Mouse (Mus musculus) layer of hippocampus, postnatal 14 days (tissue): ENCODE results near the gene U2af1. TPM values are rescaled to one million over a fixed set of nuclear protein-coding genes. Genes with fewer than 3 reads are reported as not detected.

ENCODE experiments used
- DNase-seq, 2 experiments: peaks; one replicate each; pipeline ENCODE4 v3.0.0; 2021 to 2022; ENCODE audit warnings: low spot score in 2 of 2, mixed read lengths in 1 of 2
- total RNA-seq, 2 experiments: library from RNA; stranded (reverse); gene quantifications; 2 replicates each; pipeline ENCODE4 v1.2.3; 2021

U2af1 gene
- total RNA-seq, 2 experiments from 2014 or later = 112 to 130 TPM

DNA sequence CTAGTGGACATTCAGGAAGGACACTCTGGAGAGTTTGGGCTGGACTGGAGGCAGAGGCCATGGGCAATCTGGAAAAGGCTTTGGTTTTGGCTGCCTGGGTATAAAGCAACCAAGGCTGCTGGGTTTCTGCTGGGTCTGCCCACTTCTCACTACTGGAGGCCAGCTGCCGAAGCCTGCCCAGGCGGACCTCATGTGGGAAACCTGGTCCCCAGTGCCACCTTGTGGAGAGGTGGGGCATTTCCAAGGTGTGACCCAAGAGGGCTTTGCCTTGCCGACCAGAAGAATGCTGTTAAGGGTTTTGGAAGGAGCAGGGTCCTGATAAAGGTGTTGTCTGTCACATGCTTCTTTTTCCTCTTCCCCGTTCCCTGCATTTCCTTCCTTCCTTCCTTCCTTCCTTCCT lies 6.1 kb upstream of the U2af1 start:
- peak; percentile 74 to 81 for DNase-seq

DNA sequence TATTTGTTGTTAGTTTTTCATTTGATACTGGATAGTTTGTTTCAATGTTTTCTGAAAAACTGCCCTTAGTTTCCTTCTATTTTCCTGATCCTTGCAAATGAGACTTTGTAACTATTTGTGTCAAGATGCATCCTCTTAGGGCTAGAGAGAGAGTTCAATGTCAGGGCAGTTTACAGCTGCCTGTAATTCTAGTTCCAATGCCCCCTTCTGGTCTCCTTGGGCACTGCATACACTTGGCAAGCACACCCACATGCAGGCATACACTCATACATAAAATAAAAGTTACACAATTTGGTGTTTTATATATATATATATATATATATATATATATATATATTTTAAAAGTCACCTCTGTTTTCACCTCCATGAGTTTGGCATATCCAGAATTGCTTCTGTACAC lies 4.2 kb upstream of the U2af1 start:
- DNase-seq = no peak

DNA sequence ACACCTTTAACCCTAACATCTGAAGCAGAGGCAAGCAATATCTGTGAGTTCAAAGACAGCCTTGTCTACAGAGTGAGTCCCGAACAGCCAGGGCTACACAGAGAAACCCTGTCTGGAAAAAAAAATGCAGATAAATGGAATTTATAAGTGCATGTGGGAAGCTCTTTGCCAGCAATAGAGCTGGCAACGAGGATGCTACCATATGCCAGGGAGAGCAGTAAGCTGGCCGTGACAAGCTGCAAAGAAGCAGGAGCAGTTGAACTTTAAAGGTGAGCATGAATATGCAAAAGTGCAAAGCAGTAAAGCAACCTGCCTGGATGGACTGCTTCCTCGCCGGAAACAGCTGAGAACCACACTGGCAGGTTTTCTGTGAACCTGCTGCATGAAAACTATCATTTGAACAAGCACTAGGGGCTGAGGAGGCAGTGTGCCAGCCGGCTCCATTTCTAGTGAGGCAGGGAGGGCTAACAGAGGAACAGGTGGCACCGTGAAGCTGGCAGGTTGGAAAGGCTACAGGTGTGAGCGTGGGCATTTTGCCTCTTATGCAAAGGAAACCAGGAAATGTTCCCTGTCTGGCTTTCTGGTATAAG lies 2.1 kb upstream of the U2af1 start:
- peak; percentile 79 to 84 for DNase-seq

DNA sequence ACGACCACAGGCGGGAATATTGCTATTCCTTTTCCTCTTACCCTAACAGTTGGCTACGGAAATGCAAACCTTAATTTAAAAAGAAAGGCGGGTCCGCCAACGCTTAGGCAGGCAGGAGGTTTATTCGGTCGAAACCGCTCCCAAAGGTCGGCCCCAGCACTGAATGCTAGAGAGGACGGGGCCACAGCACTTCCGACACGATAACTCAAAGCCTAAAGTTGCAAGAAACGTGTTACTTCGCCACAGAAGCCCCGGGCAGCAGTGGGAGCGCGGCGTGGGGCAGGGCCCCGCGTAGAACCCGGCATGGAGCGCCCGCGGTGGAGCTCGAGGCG lies 590 bp downstream of the U2af1 start:
- DNase-seq = no peak

DNA sequence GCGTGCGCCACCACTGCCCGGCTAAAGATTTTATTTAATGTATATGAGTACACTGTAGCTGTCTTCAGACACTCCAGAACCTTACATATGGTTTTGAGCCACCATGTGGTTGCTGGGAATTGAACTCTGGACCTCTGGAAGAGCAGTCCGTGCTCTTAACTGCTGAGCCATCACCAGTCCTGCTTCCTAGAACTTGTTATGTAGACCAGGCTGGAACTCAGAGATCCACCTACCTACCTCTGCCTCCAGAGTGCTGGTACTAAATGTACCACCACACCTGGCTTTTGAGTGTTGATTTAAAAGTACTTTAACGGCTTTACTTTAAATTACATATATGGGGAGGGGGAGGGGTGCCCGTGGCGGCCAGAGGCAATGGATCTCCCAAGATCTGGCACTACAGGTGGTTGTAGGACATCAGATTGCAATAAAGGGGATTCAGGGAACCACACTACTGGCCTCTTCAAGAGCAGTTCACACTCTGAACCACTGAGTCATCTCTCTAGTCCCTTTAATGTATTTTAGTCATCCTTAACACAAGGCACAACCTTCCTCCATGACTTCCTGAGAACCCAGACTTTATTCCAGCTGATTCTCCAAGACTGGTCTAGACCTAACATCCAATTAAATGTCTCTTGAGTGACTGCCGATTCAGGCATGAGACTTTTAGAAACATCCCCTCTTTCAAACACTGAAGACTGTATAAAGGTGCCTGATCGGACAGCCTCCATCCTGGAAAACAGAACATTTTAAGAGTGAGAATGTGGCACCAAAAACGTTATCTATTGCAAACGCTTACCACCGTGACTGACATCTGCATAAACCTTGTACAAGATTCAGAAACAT lies 1.3 kb downstream of the U2af1 start:
- DNase-seq = no peak

DNA sequence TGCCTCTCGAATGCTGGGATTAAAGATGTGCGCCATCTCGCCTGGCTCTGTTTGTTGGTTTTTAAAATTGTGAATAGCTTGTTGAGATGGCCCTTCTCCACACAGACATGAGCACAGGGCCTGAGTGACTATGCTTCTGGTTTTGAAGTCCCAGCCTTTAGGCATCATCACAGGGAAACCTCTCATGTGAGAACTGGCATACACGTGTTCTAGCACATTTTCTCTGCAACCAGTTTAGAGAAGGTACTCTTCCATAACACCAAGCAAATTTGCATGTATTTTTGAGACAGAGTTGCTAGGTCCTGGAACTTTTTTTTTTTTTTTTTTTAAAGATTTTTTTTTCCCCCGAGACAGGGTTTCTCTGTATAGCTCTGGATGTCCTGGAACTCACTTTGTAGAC lies 2.0 kb downstream of the U2af1 start:
- no peak for DNase-seq

DNA sequence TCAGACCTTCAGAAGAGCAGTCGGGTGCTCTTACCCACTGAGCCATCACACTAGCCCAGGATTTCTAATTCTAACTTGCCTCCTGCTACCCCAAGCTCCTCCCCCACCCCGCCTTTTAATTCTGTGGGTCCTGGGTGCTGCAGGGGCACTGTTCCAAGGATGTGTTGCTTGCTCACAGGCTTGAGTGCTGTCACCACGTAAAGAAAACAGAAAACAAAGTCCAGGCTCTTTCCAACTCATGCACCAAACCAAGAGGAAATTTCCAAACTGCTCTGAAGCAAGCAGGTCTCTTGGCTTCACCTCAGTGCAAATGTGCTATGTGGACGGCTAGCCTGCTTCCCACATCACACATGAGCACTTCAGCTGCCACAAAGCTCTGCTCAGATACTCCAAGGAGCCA lies 3.3 kb downstream of the U2af1 start:
- DNase-seq = no peak

DNA sequence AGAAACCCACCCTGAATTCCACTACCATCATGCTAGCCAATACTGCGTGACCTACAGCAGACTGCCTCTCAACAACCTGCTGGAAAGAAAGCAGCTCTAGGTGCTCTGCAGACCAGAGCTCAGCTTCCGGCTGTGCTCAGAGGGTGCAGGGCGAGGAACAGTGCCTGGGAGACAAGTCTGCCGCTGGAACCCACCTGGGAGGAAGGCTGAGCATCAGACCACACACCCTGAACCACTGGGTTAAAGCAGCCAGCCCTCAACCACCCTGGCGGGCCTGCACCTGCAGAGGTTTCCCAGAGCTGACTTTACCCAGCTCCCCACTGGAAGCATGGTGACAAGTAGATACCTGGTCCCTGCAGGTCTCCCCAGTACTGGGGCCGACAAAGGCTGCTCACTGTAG lies 5.4 kb downstream of the U2af1 start:
- DNase-seq = no peak

DNA sequence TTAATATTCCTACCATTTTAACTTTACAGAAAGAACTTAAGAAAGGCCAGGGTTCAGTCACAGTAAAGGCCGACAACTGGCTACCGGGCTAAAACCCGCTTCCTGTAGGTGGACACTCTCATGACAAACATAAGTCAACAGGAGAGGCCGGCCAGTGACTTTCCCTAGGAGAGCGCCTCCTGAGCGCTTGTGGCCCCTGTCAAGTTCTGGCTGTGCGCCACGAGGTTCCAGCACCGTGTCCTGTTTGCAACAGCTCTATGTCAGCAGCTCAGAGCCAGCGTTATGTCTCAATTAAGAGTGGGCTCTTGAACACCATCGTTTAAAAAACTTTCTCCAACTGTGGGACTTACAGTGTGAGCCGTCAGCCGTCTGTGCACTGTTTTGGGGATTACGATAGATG lies 6.5 kb downstream of the U2af1 start:
- no peak for DNase-seq

DNA sequence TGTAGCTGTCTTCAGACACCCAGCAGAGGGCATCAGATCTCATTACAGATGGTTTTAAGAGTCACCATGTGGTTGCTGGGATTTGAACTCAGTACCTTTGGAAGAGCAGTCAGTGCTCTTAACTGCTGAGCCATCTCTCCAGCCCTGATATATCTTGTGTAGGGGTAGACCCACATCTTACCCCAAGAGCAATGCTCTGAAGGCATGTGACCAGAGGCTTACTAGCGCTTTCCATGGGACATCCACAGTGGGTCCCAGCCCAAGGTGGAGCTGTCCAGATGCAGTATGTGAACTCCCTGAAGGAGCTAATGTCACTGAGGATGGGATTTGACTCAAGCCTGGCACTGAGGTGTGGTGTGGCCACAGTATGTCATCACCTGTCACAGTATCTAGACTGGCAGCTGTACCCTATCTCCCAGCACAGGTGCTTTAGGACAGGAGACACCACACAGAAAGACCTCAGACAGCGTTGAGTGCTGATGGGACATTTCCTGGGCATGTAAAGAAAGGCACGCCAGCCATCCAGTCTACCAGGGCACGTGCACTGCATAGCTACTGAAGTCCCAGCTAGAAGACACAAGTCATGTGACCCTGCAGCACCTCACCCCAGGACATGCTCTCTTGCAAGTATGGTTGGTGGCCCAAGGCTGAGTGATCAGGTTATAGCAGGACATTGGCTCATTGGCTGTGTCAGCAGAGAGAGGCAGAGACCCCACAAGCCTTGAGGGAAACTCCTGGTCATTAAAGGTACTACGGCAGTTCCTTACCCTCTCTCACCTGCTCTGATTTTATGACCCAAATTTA lies 12.3 kb downstream of the U2af1 start:
- no peak for DNase-seq

DNA sequence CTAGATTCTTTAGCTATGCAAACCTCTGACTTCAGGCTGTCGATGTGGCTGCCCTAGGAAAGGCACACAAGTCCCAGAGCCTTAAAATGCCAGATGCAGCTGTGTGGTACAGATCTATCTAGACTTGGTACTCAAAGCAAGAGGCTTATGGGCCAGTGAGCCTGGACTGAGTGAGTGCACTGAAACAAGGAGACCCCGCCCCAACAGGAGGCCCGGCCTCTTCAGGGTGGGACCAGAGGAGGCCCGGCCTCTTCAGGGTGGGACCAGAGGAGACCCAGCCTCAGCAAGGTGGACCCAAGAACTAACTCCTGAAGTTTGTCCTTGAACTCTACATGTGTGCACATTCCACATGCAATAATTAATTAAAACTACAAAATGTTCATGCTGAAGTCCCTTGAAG lies 15.8 kb downstream of the U2af1 start:
- DNase-seq = no peak

DNA sequence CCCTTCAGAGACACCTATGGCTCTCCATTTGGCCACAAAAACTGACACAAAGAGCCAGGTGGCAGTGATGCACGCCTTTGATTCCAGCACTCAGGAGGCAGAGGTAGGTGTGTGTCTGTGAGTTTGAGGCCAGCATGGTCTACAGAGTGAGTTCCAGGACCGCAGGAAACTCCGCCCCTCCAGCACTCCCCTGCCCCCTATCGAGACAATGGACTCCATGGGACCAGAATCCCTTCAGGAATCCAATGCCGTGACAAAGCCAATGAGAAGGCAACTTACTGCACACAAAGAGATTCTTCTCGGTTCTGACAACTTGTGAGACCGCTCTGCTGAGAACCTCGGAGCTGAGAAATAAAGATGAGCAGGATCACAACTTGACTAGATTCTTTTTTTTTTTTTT lies 16.4 kb downstream of the U2af1 start:
- DNase-seq = no peak

DNA sequence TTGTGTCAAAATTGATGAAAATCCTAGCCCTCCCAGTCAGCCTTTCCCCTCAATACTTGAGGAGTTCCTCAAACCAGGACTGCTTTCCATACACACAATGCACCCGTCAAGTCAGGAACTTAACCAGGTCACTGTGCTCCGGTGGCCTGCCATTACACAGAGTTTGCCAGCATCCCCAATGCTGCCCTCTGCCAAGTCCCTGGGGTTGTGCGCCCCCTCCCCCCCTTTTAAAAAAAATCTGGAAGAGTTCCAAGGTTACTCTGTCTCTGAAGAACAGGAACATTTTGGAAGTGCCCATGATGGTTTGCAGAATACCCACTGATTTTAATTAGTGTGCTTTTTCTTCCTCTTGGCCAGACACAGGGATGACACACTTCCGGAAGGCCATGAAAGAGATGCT lies 19.0 kb downstream of the U2af1 start:
- DNase-seq = peak in 1 of 2 experiments; percentile 54

DNA sequence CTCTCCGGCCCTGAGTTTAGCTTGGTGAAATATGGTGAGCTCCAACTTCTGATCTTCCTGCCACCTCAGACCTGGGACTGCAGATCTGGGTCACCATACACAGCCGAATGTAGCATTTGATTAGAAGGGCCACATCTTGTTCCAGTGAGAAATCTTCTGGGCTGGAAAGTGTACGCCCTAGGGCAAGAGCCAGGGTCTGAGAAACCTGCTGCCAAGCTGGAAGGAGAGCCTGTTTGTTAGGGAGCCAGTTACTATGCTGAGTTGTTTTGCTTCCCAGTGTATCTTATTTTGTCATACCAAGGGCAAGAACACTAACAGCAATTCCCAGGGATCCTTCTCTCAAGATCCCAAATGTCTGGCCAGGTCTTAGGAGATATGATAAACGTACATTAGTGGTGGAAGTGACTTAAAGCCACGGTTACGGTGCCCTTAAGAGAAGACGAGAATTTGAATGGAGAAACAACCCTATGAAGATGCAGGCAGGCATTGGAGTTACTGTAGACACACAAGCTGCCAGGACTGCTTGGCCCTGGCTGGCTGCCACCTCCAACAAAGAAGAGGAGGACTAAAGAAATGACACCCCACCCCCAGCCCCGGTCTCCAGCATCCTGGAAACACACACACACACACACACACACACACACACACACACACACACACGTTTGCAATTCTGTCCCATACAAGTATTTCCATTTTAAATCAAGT lies 20.7 kb downstream of the U2af1 start:
- DNase-seq = peak; percentile 60 to 81

DNA sequence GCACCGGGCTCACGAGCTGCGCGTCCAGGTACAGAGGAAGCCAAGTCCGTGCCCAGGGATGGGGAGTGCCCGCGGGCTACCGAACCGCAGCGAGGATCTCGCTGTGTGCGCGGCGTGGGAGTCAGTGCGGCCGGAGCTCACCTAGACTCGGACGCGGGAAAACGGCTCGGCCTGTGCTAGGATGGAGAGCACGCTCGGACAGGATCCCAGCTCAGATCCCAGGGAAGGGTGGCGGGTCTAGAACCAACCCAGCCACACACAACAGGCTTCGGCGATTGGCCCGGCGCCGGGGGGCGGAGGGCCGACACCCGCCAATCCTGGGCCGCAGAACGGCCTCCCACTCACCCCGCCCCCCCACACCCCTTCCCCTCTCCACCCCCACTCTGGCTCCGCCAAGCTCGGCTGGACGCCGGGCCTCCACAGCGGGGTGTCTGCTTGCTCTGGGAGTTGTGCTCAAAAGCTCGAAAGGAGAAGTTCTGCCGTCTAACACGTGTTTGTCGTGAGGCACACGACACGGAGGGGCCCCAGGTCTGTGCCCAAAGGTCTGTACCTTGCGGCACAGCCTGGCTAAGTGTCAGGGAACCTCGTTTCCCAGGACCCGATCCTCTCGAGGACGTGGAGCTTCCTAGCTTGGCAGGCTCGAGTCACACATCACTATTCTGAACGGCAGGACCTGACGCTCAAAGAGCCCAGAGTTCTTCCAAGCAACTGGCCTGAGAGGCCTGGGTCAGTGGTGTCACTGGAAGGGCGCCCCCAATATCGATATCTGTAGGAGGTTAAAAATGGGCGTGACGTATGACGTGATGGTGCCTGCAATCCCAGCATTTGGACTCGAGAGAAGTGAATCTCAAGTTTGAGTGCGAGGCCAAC lies 21.5 kb downstream of the U2af1 start, which contains the start of gene Cbs:
TSS of gene Cbs (minus strand) at position 297 of the 870 bp plus-strand sequence.
- DNase-seq = peak; percentile 65 to 79

DNA sequence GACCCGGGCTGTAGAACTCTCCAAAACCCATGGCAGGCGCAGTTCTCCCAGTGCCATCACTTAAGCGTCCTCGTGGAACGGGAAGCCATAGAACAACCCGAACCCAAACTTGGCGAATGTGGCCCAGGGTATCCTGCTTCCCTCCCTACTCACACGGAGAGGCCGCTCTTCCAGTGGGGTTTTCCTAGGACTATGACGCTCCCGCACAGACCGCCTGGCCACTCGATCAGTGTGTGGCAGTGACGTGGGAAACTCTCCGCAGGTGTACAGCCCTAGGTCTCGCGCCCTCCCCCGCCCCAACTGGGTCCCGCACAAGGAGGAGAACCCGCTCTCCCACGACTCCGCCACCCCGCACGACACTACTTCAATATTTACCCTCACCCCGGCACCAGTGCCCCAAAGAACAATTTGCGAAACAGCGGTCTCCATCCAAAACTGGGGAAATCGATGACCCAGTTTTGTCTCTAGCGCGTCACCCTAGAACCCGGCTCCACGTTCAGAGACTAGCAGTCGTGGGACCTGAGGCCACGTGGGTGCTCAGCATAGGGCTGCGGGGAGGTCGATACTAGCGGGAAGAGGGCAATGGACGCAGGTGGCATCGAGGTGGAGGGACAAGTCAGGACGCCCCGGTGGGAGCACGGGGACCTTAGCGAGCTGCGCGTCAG lies 22.3 kb downstream of the U2af1 start:
- DNase-seq = no peak

DNA sequence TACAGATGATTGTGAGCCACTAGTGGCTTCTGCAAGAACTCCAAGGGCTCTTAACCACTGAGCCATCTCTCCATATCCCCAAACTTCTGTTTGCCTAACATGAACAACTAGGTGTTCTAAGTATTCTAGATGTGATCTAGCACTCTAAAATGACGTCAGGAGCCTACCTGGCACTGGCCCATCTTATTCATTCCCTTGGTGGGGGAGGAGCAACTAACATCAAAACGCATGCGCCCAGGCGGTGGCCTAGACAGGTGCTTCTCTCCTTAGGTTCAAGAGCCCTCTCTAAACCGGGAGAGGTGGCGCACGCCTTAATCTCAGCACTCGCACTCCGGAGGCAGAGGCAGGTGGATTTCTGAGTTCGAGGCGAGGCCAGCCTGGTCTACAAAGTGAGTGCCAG lies 22.9 kb downstream of the U2af1 start:
- DNase-seq = no peak

DNA sequence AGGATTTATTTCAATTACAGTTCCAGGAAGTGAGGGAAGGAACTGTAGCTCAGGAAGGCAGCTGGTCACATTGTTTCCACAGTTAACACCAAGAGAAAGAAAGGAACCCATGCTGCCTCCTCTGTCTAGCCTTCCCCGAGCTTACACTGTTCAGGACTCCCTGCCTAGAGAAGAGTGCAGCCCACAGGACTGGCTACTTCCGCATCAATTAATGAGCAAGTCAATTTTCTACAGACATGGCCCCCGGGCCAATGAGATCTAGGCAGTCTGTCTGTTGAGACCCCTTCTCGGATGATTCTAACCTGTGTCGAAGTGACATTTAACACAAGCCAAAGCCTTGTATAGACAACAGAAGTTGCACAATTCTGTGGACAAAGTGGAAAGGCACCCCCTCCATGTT lies 23.8 kb downstream of the U2af1 start:
- DNase-seq = no peak

DNA sequence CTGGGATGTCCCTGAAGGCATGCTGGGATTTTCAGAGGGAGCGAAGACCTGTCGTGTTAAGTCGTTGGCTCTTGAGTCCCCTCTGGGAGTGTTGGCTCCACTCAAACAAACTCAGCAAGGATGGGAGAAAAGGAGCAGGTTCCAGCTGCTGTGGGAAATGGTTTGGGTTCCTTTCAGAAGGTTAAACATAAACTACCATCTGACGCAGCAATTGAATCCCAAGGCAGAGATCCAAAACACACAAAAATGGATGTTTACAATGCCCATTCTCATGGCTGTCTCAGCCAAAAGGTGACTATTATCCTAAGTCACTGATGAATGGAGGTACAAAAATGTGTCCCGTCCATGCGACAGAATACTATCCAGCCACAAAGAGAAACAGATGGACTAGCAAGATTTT lies 25.7 kb downstream of the U2af1 start:
- DNase-seq = no peak
